Mouse (Mus musculus) CH12.LX (cell line): Measurements from ENCODE around the gene Clasp2.

ENCODE experiments used
- KAT2A ChIP-seq: IDR thresholded peaks from 2 replicates; pipeline ENCODE4 v1.6.1; 2012; ENCODE audit warnings: low read length, improper control_type of control experiment, inconsistent platforms; ENCODE audit not compliant: insufficient replicate concordance
- POLR2A ChIP-seq: IDR thresholded peaks from 2 replicates; pipeline ENCODE4 v1.6.1; 2011; ENCODE audit warnings: low read depth, mild to moderate bottlenecking, improper control_type of control experiment, low read length
- USF1 ChIP-seq: IDR thresholded peaks from 2 replicates; pipeline ENCODE4 v1.6.1; 2014; ENCODE audit warnings: low read depth, mild to moderate bottlenecking, inconsistent platforms, low read length, improper control_type of control experiment

- TF ChIP-seq POLR2A (no peak), USF1 (no peak), KAT2A (no peak)
Observed at GRCm38 (mm10) chr9:113770640-113771039, 29.4 kb downstream of the Clasp2 start.
